Mouse (Mus musculus) urinary bladder, postnatal 25 days (tissue): Measurements from ENCODE around the gene Ppard.
"Not testable (repeated sequence)": the region's sequence is repeated elsewhere in the genome, so short reads cannot be mapped to it uniquely, and the experiment has no call there.

Experiments used
- DNase-seq: peaks from one replicate; pipeline ENCODE4 v3.0.0; 2022; ENCODE audit warnings: low spot score

Gene Ppard

GRCm38 (mm10) chr17:28232475-28233060, at the start of gene Ppard:
Gene Ppard (plus strand): TSS chr17:28232700.
- peak; percentile 99 for DNase-seq

- no peak for DNase-seq
Measured at GRCm38 (mm10) chr17:28184971-28185638, 47.4 kb upstream of the Ppard start.

GRCm38 (mm10) chr17:28188313-28188712, 44.2 kb upstream of the Ppard start:
- DNase-seq = no peak

GRCm38 (mm10) chr17:28192754-28193153, 39.7 kb upstream of the Ppard start:
- DNase-seq = no peak

GRCm38 (mm10) chr17:28193559-28193958, 38.9 kb upstream of the Ppard start:
- no peak for DNase-seq

GRCm38 (mm10) chr17:28195033-28195432, 37.5 kb upstream of the Ppard start:
- no peak for DNase-seq

GRCm38 (mm10) chr17:28197646-28198045, 34.9 kb upstream of the Ppard start:
- DNase-seq = no peak

GRCm38 (mm10) chr17:28201982-28202381, 30.5 kb upstream of the Ppard start:
- DNase-seq = no peak

GRCm38 (mm10) chr17:28204052-28204720, 28.3 kb upstream of the Ppard start:
- peak; percentile 52 for DNase-seq

GRCm38 (mm10) chr17:28205443-28205842, 27.1 kb upstream of the Ppard start:
- no peak for DNase-seq

- no peak for DNase-seq
Measured at GRCm38 (mm10) chr17:28207092-28207491, 25.4 kb upstream of the Ppard start.

- peak; percentile 57 for DNase-seq
Measured at GRCm38 (mm10) chr17:28207591-28208313, 24.7 kb upstream of the Ppard start, which contains the start of gene Def6. Gene Def6 (plus strand): TSS chr17:28207778.

- no peak for DNase-seq
Measured at GRCm38 (mm10) chr17:28208314-28208612, 24.2 kb upstream of the Ppard start.

GRCm38 (mm10) chr17:28209457-28210110, 22.9 kb upstream of the Ppard start:
- DNase-seq = no peak

GRCm38 (mm10) chr17:28211921-28212341, 20.6 kb upstream of the Ppard start:
- DNase-seq = no peak

GRCm38 (mm10) chr17:28212391-28212790, 20.1 kb upstream of the Ppard start:
- DNase-seq = no peak

GRCm38 (mm10) chr17:28213236-28213635, 19.3 kb upstream of the Ppard start:
- no peak for DNase-seq

GRCm38 (mm10) chr17:28216791-28217190, 15.7 kb upstream of the Ppard start:
- DNase-seq = no peak

GRCm38 (mm10) chr17:28217721-28218649, 14.5 kb upstream of the Ppard start:
- DNase-seq = no peak

- not testable (repeated sequence) for DNase-seq
Measured at GRCm38 (mm10) chr17:28222463-28222862, 10.0 kb upstream of the Ppard start.
